Mouse (Mus musculus) left cerebral cortex, postnatal 36 days (tissue): ENCODE results near the gene Tbccd1. TPM values are rescaled to one million over a fixed set of nuclear protein-coding genes. Genes with fewer than 3 reads are reported as not detected.
"Not testable (repeated sequence)": the region's sequence is repeated elsewhere in the genome, so short reads cannot be mapped to it uniquely, and the experiment has no call there.

Experiments
- DNase-seq, 2 experiments: peaks; one replicate each; pipeline ENCODE4 v3.0.0; 2021 to 2022; ENCODE audit warnings: low spot score in 2 of 2, mixed read lengths in 1 of 2
- intact Hi-C: fragments of 180-260 bp; cut with DNase I; formaldehyde crosslinking; loops from one replicate; pipeline ENCODE4 v1.15.1; 2025
- total RNA-seq, 2 experiments: library from RNA; stranded (reverse); gene quantifications; 2 replicates each; pipeline ENCODE4 v1.2.3; 2021

The Tbccd1 gene
- total RNA-seq, 2 experiments from 2014 or later = 13.8 to 16.3 TPM

DNA sequence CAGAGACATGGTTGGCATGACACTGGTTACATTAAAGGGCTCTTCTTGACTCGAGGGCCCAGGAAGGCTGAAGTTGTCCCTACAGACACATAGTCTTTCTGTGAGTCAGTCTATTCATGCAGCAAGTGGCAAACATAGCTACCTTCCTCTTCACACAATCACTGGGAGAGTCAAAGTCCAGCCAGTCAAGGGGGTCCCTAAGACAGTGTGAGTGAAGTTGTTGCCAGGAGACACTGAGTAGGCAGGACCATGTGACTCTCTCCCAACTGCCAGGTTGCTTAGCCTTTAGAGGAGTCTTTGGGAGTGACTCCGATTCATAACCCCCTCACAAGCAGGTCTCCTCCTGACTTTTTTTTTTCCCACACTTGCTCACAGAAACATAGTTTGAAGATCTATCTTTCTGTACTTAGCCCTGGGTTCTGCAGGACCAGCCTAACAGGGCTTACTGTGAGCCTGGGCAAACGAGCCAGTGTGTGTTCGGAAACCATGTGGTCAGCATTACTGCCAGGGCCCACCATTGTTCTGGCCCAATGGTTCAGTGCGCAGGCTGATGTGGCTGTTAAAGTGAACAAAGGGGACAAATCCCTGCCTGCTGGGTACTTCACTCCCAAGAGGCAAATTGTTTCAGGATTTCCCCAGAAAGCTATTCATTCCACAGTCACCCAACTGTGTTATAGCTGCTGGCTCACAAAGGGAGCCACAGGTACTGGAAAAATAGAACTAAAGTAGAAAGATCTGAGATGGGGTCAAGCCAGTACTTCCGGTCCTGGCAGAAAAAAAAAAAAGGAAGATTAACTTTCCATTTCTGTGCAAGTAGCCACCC, 57.2 kb downstream of the Tbccd1 start:
- no peak for DNase-seq
- intact Hi-C loops = no loop called here

DNA sequence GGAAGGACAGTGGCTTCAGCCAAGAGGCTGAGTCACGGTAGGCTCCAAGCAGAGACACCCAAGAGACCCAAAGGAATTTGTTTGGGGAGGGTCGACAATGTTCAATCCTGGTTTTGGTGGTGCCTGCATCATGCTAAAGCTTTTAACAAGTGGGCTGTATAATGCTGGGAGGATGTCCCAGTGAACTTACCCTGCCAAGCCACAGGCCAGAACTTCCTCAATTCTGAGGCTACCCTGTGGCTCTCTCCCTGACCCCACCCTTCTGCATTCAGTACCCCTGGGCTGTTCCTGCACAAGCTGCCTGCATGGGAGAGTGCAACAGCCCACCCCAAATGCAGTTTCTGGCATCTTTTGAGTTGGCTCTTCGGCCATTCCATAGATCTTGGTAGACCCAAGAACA, 58.9 kb downstream of the Tbccd1 start:
- intact Hi-C loops = no loop called here
- no peak for DNase-seq

DNA sequence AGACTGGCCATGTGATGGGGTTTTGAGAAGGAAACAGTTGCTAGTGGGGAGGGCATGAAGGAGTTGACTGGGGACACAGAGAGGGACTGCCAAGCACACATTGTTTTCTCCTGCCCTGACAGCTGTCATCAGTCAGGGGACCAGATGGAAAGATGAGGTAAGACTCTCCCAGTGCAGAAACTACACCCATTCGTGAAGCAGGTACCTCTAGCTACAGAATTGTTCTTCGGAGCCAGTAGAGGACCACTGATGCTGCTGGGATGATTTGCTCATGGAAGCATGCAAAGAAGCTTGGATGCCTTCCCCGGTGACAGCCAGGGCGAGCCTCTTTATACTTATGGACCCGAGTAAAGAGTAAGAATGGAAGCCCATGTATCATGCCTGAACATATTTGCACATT, 59.9 kb downstream of the Tbccd1 start:
- intact Hi-C loops = no loop called here
- DNase-seq = no peak

DNA sequence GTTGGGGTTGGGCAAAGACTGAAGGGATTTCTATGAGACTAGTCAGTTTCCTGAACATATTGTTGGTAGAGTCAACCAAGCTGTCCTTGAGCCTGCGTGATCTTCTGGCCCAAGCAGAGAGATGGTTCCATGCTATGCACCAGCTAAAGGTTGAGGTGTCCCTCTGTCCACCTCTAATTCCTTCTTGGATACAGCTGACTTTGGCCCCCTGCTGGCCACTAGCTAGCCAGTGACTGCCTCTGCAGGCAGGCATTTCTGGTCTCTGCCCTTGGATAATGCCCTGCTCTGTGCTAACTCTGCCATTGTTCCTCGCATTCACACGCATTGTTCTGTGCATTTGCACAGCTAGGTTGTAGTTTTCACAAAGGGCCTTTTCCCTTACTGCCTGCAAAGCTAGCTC, 62.0 kb downstream of the Tbccd1 start:
- DNase-seq = no peak
- intact Hi-C loops = no loop called here

DNA sequence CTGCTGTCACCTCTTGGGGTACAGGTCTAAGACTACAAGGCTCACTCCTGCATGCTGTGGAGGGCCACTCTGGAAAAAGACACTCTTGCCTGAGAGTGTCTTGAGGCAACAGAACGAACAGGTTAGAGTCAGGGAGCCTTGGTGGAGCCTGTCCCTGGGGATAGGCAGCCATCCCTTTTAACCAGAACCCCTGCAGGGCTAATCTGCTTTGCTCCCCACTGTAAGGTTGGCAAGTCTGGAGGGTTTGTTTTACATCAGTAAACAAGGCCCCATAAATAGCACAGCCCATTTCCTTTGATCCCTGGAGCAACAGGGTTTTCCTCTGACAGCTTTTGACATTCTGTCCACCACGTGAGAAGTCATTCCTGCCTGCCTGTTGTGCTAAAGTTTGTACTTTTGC, 66.2 kb downstream of the Tbccd1 start:
- no peak for DNase-seq
- intact Hi-C loops = loop anchor here (5.0 kb wide), 1 partner anchor 134 kb away; the partner anchor contains the start of gene Dgkg

DNA sequence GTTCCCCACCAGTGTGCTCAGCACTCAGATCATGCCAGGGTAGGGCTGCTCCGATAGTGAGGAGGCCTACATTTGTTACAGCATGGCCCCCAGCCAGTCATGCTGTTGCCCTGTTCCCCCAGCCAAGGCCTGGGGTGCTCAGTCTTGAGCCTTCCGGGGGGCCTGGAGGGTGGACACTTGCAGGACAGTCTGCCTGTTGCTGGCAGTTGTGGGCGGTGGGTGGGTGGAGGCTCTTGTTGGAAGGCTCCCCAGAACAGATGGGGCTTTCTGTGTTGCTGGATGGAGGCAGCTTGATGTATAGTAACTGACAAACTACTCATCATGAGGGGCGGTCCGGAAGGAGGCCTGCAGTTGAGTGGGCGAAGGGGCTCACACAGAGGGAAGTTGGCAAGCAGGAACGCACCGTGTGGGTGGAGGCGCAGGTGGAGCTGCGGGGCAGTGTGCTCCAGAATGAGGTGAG, 67.5 kb downstream of the Tbccd1 start:
- intact Hi-C loops = loop anchor here (5.0 kb wide), 1 partner anchor 133 kb away; the partner anchor contains the start of gene Dgkg

DNA sequence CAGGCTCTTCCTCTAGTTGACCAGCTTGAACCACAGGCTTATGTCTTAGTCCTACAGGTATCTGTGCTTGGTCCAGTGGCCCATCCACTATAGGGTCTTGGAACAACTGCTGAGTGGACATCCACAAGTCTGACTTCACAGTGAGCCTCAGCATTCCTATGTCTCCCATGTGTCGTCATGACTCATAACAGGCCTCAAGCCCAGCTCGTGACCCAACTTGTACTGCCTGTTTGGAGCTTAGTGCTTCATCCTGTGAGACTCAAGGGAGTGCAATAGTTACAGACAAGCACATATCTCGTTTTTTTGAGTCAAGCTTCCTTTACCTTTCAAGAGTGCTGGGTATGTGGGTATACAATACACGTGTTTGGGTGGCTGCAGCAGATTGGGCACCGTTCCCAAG, 74.8 kb downstream of the Tbccd1 start:
- DNase-seq = no peak
- intact Hi-C loops = no loop called here

More for the DNA sequence above, 67.5 kb downstream of the Tbccd1 start:
- peak; percentile 80 to 85 for DNase-seq

DNA sequence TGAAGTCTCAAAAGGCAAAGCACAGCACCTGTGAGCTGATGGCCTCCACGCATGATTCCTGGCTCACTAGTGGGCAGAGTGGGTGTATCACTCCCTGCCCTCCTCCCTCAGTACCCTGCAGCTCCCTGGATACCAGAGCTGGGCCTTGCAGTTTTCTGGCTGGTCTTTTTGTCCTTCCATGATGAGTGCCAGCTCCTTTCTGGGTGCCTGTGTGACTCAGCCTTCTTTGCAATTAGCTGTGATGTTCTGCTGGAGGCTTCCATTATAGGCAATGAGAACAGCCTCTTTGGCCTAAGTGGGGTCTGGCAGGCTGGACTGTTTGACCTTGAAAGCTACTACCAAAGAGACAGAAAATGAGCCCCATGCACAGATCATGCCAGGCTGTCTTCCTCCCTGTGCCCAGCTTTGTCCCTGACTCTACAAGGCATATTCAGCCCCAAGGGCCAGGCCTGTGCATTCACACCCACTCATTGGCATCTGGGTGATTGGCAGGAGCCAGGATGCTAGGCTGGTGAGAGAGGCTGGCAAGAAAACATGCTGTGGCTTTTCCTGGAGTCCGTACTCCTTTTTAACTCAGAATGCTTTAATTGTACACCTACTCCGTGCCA, 78.1 kb downstream of the Tbccd1 start:
- no peak for DNase-seq
- intact Hi-C loops = no loop called here

DNA sequence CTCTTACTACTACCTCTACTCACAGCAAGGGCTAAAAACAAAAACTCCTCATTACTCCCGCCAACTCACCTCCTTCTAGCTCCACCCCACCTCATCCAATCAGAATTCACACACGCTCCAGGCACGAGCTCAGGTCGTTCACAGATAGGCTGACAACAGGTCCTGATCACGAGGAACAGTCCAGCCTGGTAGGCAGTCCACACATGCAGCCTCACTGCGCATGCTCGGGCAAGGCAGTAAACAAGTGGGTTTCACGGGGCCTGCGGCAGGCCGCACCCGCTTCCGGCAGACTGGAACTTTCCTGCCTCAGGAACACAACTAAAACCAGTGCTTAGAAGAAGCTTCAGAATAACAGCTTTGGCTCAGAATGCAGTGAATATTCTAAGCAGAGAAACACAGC, 79.2 kb downstream of the Tbccd1 start:
- DNase-seq = not testable (repeated sequence)

DNA sequence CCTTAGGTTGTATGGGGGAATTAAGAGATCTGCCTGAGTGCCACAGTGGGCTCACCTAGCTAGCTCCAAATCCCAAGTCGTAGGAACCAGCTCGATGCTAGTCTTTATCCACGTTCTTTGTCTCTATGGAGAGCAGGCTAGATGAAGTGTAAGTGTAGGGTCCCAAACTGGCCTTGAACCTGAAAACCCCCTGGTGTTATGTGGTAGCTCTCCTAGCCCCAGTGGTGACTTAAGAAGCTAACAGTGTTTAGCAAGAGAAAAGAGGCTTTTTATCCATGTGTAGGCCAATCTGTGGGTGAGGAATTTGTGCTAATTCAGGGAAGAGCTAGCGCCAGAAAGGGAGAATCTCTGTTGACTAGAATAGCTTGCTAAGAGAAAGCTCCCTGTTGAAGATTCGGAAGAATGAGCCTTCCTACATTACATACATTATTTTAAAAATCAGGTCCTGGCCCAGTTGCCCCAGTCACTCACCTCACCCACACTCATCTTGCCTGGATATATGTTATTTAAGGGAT, 81.9 kb downstream of the Tbccd1 start:
- intact Hi-C loops = no loop called here

More for the DNA sequence above, 79.2 kb downstream of the Tbccd1 start:
- intact Hi-C loops = not testable (repeated sequence)

DNA sequence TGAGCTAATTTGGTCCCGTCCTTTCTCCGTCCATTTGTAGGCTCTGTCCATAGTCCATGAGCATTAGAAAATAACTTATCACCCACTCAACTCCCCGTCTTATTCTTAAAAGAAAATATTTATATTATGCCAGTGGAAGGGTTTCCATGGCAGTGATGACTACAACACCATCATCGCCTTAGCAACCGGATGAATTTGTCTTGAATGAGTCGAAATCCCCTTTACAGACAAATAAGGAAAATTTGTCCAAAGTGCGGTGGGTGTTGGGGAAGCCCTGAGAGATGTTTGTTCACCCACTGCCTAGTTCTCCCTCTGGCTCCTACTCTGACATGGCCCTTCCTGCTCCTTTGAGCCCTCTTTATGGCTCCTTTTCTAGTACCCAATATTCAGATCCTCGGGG, 88.8 kb downstream of the Tbccd1 start:
- intact Hi-C loops = no loop called here
- no peak for DNase-seq

More for the DNA sequence above, 81.9 kb downstream of the Tbccd1 start:
- no peak for DNase-seq

DNA sequence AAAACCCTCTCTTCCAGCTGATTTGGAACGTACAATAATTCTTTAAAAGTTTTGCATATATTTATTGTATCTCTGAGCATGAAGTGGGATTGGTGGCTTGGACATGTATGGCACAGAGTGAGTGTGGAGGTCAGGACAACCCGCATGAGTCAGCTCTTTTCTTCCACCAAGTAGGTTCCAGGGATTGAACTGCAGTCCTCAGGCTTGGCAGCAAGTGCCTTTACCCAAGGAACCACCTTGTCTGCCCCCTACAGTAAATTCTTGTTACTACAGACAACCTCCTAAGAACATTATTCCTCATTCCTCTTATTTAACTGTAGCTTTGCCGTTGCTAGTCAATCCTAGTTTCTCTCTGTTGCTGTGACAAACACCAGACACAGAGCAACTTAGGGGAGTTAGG, 90.1 kb downstream of the Tbccd1 start:
- no peak for DNase-seq
- intact Hi-C loops = no loop called here

DNA sequence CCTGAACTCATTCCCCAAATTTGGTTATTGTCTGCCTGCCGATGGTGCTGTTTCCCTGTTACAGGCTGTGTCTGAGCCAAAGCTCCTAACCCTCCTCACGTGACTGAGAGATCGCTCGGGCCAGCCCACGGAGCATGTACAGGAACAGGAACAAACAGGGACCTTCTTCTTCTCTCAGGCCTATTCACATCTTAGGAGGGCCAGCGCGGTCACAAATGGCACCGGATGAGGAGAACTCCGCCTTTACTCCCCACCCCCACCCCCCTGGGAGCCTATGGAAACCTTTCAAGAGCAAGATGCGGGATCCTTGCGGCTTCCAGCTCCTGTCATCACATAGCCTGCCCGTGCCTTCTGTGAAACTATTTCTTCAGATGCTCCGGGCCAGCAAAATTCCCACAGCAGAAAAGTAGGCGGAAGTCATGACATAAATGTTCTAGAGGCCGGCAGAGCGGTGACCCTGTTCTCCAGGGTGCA, 90.7 kb downstream of the Tbccd1 start:
- intact Hi-C loops = no loop called here
- no peak for DNase-seq

DNA sequence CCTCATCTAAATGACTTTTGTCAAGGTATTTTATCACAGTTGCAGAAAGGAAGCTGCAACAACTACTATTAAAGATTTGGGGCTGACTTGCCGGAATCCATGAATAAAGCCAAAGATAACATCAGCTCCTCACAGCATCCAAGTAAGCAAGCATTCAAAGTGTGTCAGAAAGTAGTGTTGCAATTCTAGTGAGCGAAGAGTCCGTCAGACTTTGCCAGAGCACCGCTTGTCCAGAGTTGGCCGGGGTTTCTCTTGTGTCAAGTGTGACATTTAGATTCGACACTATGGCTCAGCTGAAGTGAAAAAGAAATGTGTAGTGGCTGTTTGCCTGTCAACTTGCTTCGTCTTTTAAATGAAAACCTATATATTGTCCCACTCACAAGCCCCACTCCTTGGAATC, 91.9 kb downstream of the Tbccd1 start:
- no peak for DNase-seq
- intact Hi-C loops = no loop called here

Other genes starting within 250 kb of the Tbccd1 start
- 10 to 100 TPM; 46.3 to 64.0 TPM for gene Dgkg, start 200.4 kb downstream of the Tbccd1 start, total RNA-seq
- not detected for gene Crygs, start 46.1 kb downstream of the Tbccd1 start, total RNA-seq
- gene Dnajb11, start 176 bp upstream of the Tbccd1 start, total RNA-seq = 10 to 100 TPM; 64.7 to 71.8 TPM
- gene Ahsg, start 33.6 kb upstream of the Tbccd1 start, total RNA-seq = not detected
- gene Fetub, start 60.7 kb upstream of the Tbccd1 start, total RNA-seq = not detected
- not detected for gene Hrg, start 93.4 kb upstream of the Tbccd1 start, total RNA-seq
- not detected for gene Kng2, start 171.8 kb upstream of the Tbccd1 start, total RNA-seq
- gene Kng1, start 200.2 kb upstream of the Tbccd1 start, total RNA-seq = not detected
- 100 to 1,000 TPM; 863 to 878 TPM for gene Eif4a2, start 249.8 kb upstream of the Tbccd1 start, total RNA-seq